Mouse (Mus musculus) embryonic facial prominence, embryonic 14.5 days (tissue): ENCODE measurements around the gene Src. TPM values are rescaled to one million over a fixed set of nuclear protein-coding genes. Genes with fewer than 3 reads are reported as not detected.

ENCODE experiments used
- ATAC-seq: fragments of 200-750 bp; cut with Nextera tagmentation; 2 replicates; pipeline ENCODE4 v1.8.0; 2017; ENCODE audit warnings: low read depth, moderate number of reproducible peaks, moderate TSS enrichment
- DNase-seq: peaks from one replicate; pipeline ENCODE4 v3.0.0-alpha.2; 2015; ENCODE audit warnings: low spot score
- H3K27ac ChIP-seq: fragments of 300-500 bp; sonication (generic); replicated peaks from 2 replicates; pipeline ENCODE4 v1.5.1; 2014; ENCODE audit warnings: low read depth, mild to moderate bottlenecking, low read length, moderate library complexity
- H3K27me3 ChIP-seq: fragments of 300-500 bp; sonication (generic); replicated peaks from 2 replicates; pipeline ENCODE4 v1.6.1; 2014; ENCODE audit warnings: low read length; ENCODE audit not compliant: control insufficient read depth, insufficient read depth
- H3K36me3 ChIP-seq: fragments of 300-500 bp; sonication (generic); 2 replicates; pipeline ENCODE4 v1.6.1; 2014; ENCODE audit warnings: low read length, mixed read lengths; ENCODE audit not compliant: control insufficient read depth, insufficient read depth
- H3K4me1 ChIP-seq: fragments of 300-500 bp; sonication (generic); 2 replicates; pipeline ENCODE4 v1.6.1; 2014; ENCODE audit warnings: antibody characterized with exemption, low read length; ENCODE audit not compliant: control insufficient read depth, insufficient read depth
- H3K4me2 ChIP-seq: fragments of 300-500 bp; sonication (generic); 2 replicates; pipeline ENCODE4 v1.6.1; 2014; ENCODE audit warnings: low read depth, mild to moderate bottlenecking, low read length, moderate library complexity, mixed read lengths
- H3K4me3 ChIP-seq: fragments of 300-500 bp; sonication (generic); 2 replicates; pipeline ENCODE4 v1.5.1; 2014; ENCODE audit warnings: low read depth, mild to moderate bottlenecking, low read length
- H3K9ac ChIP-seq: fragments of 300-500 bp; sonication (generic); 2 replicates; pipeline ENCODE4 v1.6.1; 2014; ENCODE audit warnings: low read depth, mild to moderate bottlenecking, low read length, moderate library complexity, mixed read lengths
- H3K9me3 ChIP-seq: fragments of 300-500 bp; sonication (generic); 2 replicates; pipeline ENCODE4 v1.6.1; 2016; ENCODE audit warnings: low read length; ENCODE audit not compliant: control insufficient read depth
- WGBS: fragments of 180-500 bp; shearing (Covaris S2); extraction: QIAGEN DNeasy Blood & Tissue Kit; methylation state at CpG from one replicate; pipeline ENCODE4 v1.1.7; 2014; 5-methylcytosine and 5-hydroxymethylcytosine counted together
- polyA plus RNA-seq: library from polyadenylated mRNA; unstranded; fragments of >200 nt; fragmentation: Nextera tagmentation; extraction: Ambion mirVana; gene quantifications from 2 replicates; pipeline ENCODE4 v1.2.1, GENCODE M21; 2014

Src gene
- polyA plus RNA-seq, 1 experiment from 2014 or later, result 12.6 TPM

DNA sequence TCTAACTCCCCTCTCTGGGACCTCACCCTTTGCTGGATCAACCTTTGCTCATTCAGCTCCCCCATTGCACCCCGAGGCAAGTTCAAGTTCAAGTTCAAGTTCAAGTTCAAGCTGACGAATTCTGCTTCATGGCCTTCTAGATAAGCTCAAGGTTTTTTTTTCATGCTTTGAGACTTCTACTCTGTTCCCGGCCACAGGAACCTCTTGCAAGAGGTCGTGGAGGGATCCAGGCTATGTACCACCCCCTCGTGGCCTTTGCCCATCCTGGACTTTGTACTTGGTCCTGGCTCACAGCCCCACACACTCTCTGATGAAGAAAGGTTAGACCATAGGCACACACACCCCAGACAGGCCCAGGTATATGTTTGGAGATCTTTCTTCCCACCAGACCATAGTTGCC is 90.9 kb downstream of the Src start:
- H3K36me3 ChIP-seq, result no peaks in the 10 kb centered on the region
- no peak overlapping the region for H3K4me2 ChIP-seq
- H3K27ac ChIP-seq, result no peak overlapping the region
- H3K27me3 ChIP-seq, result no peaks in the 10 kb centered on the region
- no peaks in the 10 kb centered on the region for H3K9me3 ChIP-seq
- DNase-seq (no peak), ATAC-seq (no peak)
- H3K4me3 ChIP-seq, result no peak overlapping the region
- WGBS, result 77% methylated on average over 5 of the region's 5 CpGs
- peaks cover 16% of the 10 kb centered on the region for H3K4me1 ChIP-seq
- H3K9ac ChIP-seq, result no peak overlapping the region

GRCm38 (mm10) chr2:157510031-157510430 is 91.8 kb downstream of the Src start:
- Histone ChIP-seq H3K4me2 (no peak overlapping the region), H3K9me3 (no peaks in the 10 kb centered on the region), H3K4me1 (peaks cover 22% of the 10 kb centered on the region), H3K27me3 (no peaks in the 10 kb centered on the region), H3K36me3 (no peaks in the 10 kb centered on the region), H3K9ac (no peak overlapping the region), H3K27ac (no peak overlapping the region), H3K4me3 (no peak overlapping the region)
- 69% methylated on average over 4 of the region's 4 CpGs for WGBS
- ATAC-seq (no peak), DNase-seq (no peak)

DNA sequence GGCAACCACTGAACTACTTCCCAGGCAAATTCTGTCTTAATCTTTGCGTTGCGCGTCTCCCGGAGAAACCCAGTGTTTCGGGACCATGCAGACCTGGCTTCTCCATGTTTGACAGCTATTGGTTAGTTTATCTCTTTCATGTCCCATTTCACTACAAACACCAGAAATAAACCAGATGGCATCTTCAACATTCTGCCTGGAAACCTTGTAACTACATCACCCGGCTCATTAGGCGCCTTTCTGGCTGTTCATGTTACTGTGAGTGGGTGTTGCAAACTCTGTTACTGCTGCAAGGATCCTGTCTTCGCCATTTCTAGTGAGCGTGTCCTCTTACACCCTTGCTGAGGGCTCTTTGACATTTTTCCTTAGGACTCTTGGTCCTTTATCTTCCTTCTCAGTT is 94.6 kb downstream of the Src start:
- no peaks in the 10 kb centered on the region for H3K27me3 ChIP-seq
- no peak overlapping the region for H3K4me3 ChIP-seq
- DNase-seq (no peak), ATAC-seq (no peak)
- 78% methylated on average over 9 of the region's 9 CpGs for WGBS
- H3K4me1 ChIP-seq, result peaks cover 19% of the 10 kb centered on the region
- H3K27ac ChIP-seq, result 0 out of 2 replicates have a peak overlapping the region, but pooled peaks have one; percentile 46
- H3K9ac ChIP-seq, result no peak overlapping the region
- no peak overlapping the region for H3K4me2 ChIP-seq
- H3K9me3 ChIP-seq, result no peaks in the 10 kb centered on the region
- H3K36me3 ChIP-seq, result no peaks in the 10 kb centered on the region

GRCm38 (mm10) chr2:157513737-157514208 is 95.5 kb downstream of the Src start:
- DNase-seq, result peak; percentile 71

DNA sequence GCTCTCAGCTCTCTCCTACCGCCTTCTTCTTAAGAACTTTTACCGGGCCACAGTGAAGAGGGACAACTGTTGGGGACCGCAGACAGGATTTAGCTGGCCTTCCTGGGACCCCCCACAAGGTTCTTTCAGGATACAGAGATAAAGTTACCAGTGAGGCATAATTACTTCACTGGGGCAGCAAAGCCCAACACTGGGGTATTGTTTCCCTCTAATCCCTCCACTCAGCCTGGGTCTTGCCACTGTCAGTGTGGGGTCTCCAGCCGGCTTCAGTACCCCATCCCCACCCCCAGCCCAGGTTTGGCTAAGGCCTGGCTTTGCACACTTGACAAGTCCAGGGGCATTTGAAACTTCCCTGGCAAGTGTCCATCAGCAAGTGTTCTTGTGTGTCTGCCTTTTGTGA is 96.1 kb downstream of the Src start:
- no peaks in the 10 kb centered on the region for H3K27me3 ChIP-seq
- H3K9ac ChIP-seq, result no peak overlapping the region
- no peaks in the 10 kb centered on the region for H3K9me3 ChIP-seq
- no peak overlapping the region for H3K4me3 ChIP-seq
- DNase-seq, result peak; percentile 68
- peak overlapping the region; percentile 46; the same call in 1 of the 2 replicates for H3K27ac ChIP-seq
- 8% methylated on average over 4 of the region's 4 CpGs for whole genome bisulfite sequencing
- H3K4me2 ChIP-seq, result no peak overlapping the region
- no peaks in the 10 kb centered on the region for H3K36me3 ChIP-seq
- peaks cover 23% of the 10 kb centered on the region for H3K4me1 ChIP-seq
- ATAC-seq, result peak; percentile 67

More at GRCm38 (mm10) chr2:157513737-157514208, 95.5 kb downstream of the Src start:
- Histone ChIP-seq H3K4me2 (no peak overlapping the region), H3K9me3 (no peaks in the 10 kb centered on the region), H3K4me1 (peaks cover 23% of the 10 kb centered on the region), H3K27ac (peak overlapping the region; percentile 46; the same call in 1 of the 2 replicates), H3K27me3 (no peaks in the 10 kb centered on the region), H3K36me3 (no peaks in the 10 kb centered on the region), H3K9ac (no peak overlapping the region), H3K4me3 (no peak overlapping the region)
- peak; percentile 69 for ATAC-seq
- 9% methylated on average over 9 of the region's 9 CpGs for WGBS

DNA sequence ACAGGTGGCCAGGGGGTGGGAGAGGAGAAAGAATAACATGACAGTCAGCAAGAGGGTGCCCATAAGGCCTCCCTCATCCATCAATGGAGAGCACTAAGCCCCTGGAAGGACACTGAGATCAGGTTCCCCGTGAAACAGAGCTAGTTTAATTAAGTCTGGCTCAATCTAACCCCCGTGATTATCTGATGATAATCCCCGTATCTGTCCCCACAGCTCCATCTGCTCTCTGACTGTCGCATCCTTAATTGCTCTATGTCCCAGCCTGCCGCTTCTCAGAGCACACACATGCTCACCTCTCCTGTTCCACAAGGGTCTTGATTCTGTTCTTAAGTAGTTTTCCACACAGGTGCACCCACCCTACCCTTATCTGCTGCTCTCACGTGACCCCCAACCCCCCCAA is 99.3 kb downstream of the Src start:
- Histone ChIP-seq H3K9ac (no peak overlapping the region), H3K27ac (no peak overlapping the region), H3K36me3 (no peaks in the 10 kb centered on the region), H3K27me3 (no peaks in the 10 kb centered on the region), H3K9me3 (no peaks in the 10 kb centered on the region), H3K4me3 (no peak overlapping the region), H3K4me2 (no peak overlapping the region), H3K4me1 (peaks cover 23% of the 10 kb centered on the region)
- no peak for DNase-seq
- 49% methylated on average over 6 of the region's 6 CpGs for WGBS
- ATAC-seq, result no peak

GRCm38 (mm10) chr2:157518451-157518850 is 100.2 kb downstream of the Src start:
- ATAC-seq (peak; percentile 43; the same call in 1 of the 2 replicates), DNase-seq (peak; percentile 68)
- Histone ChIP-seq H3K27ac (no peak overlapping the region), H3K9me3 (no peaks in the 10 kb centered on the region), H3K9ac (no peak overlapping the region), H3K4me1 (peaks cover 17% of the 10 kb centered on the region), H3K4me2 (no peak overlapping the region), H3K4me3 (no peak overlapping the region), H3K27me3 (no peaks in the 10 kb centered on the region), H3K36me3 (no peaks in the 10 kb centered on the region)
- WGBS, result 18% methylated on average over 7 of the region's 7 CpGs

DNA sequence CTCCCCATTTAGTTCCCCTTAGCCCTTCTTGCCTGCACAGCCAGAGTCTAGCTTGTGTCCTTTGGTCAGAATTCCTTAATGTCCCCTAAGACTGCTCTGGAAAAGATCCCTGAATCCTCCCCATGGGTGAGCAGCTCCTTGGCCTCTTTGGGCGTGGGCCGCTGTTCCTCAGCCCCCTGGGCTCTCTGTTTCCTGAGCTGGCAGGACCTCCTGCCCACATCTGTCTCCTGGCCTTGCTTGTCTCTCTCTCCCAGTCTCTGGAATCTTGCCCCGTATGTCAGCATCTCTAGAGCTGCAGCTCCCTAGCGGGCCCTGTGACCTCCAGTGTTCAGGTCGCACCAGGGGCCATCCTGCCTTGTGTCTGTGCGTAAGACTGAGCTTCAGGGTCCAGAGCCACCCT is 101.2 kb downstream of the Src start:
- H3K36me3 ChIP-seq, result no peaks in the 10 kb centered on the region
- H3K27me3 ChIP-seq, result no peaks in the 10 kb centered on the region
- no peak for ATAC-seq
- peaks cover 7% of the 10 kb centered on the region; the same call in 1 of the 2 replicates for H3K4me1 ChIP-seq
- H3K9ac ChIP-seq, result no peak overlapping the region
- no peaks in the 10 kb centered on the region for H3K9me3 ChIP-seq
- no peak for DNase-seq
- 58% methylated on average over 6 of the region's 6 CpGs for WGBS
- no peak overlapping the region for H3K4me3 ChIP-seq
- no peak overlapping the region for H3K27ac ChIP-seq
- H3K4me2 ChIP-seq, result no peak overlapping the region

- no peaks in the 10 kb centered on the region for H3K9me3 ChIP-seq
- ATAC-seq (no peak), DNase-seq (peak; percentile 71)
- H3K4me2 ChIP-seq, result no peak overlapping the region
- no peaks in the 10 kb centered on the region for H3K36me3 ChIP-seq
- 32% methylated on average over 5 of the region's 5 CpGs for WGBS
- no peak overlapping the region for H3K4me3 ChIP-seq
- H3K9ac ChIP-seq, result no peak overlapping the region
- 0 out of 2 replicates have a peak, but pooled peaks cover 3% of the 10 kb centered on the region for H3K4me1 ChIP-seq
- no peaks in the 10 kb centered on the region for H3K27me3 ChIP-seq
- no peak overlapping the region for H3K27ac ChIP-seq
These were observed 102.3 kb downstream of the Src start for GRCm38 (mm10) chr2:157520496-157520895.
